Mouse (Mus musculus) right cerebral cortex, adult 18-20 months (tissue): Measurements from ENCODE around the gene Cpsf2.
"Not testable (repeated sequence)": the region's sequence is repeated elsewhere in the genome, so short reads cannot be mapped to it uniquely, and the experiment has no call there.

ENCODE experiments used
- DNase-seq: peaks from one replicate; pipeline ENCODE4 v3.0.0; 2022; ENCODE audit warnings: mixed read lengths

Cpsf2 gene

GRCm38 (mm10) chr12:101975601-101976571, at the start of gene Cpsf2:
Cpsf2 (plus strand) TSS chr12:101975988.
- DNase-seq, result peak; percentile 87

GRCm38 (mm10) chr12:101928423-101928822, 47.4 kb upstream of the Cpsf2 start:
- no peak for DNase-seq

GRCm38 (mm10) chr12:101935223-101935622, 40.6 kb upstream of the Cpsf2 start:
- peak; percentile 38 for DNase-seq

- DNase-seq, result no peak
Measured at GRCm38 (mm10) chr12:101937572-101937971, 38.2 kb upstream of the Cpsf2 start.

GRCm38 (mm10) chr12:101947986-101948385, 27.8 kb upstream of the Cpsf2 start:
- peak; percentile 28 for DNase-seq

GRCm38 (mm10) chr12:101948801-101949200, 27.0 kb upstream of the Cpsf2 start:
- no peak for DNase-seq

GRCm38 (mm10) chr12:101955821-101956220, 20.0 kb upstream of the Cpsf2 start:
- not testable (repeated sequence) for DNase-seq

GRCm38 (mm10) chr12:101957079-101957941, 18.5 kb upstream of the Cpsf2 start:
- DNase-seq, result no peak

- peak; percentile 98 for DNase-seq
Measured at GRCm38 (mm10) chr12:101957942-101958544, 17.7 kb upstream of the Cpsf2 start, which contains the start of gene Atxn3. Atxn3 (minus strand) TSS chr12:101958246.

GRCm38 (mm10) chr12:101958556-101958955, 17.2 kb upstream of the Cpsf2 start:
- no peak for DNase-seq

- not testable (repeated sequence) for DNase-seq
Measured at GRCm38 (mm10) chr12:101958960-101959780, 16.6 kb upstream of the Cpsf2 start.

- DNase-seq, result no peak
Measured at GRCm38 (mm10) chr12:101971311-101971710, 4.5 kb upstream of the Cpsf2 start.

- DNase-seq, result no peak
Measured at GRCm38 (mm10) chr12:101972230-101972629, 3.6 kb upstream of the Cpsf2 start.

- DNase-seq, result no peak
Measured at GRCm38 (mm10) chr12:101974571-101974970, 1.2 kb upstream of the Cpsf2 start.

- no peak for DNase-seq
Measured at GRCm38 (mm10) chr12:101975167-101975600, 604 bp upstream of the Cpsf2 start.

GRCm38 (mm10) chr12:101976651-101977403, 1.0 kb downstream of the Cpsf2 start:
- no peak for DNase-seq

- DNase-seq, result no peak
Measured at GRCm38 (mm10) chr12:101977404-101977915, 1.7 kb downstream of the Cpsf2 start.

GRCm38 (mm10) chr12:101978162-101978561, 2.4 kb downstream of the Cpsf2 start:
- DNase-seq, result no peak

- DNase-seq, result no peak
Measured at GRCm38 (mm10) chr12:101978588-101978987, 2.8 kb downstream of the Cpsf2 start.

GRCm38 (mm10) chr12:101979213-101979750, 3.5 kb downstream of the Cpsf2 start:
- DNase-seq, result no peak

- DNase-seq, result no peak
Measured at GRCm38 (mm10) chr12:101980266-101980665, 4.5 kb downstream of the Cpsf2 start.
